Mouse (Mus musculus) heart, postnatal 14 days (tissue): ENCODE results near the gene Rpl22. TPM values are rescaled to one million over a fixed set of nuclear protein-coding genes. Genes with fewer than 3 reads are reported as not detected.

Experiments
- DNase-seq, 2 experiments: peaks; one replicate each; pipeline ENCODE4 v3.0.0; 2021 to 2022
- intact Hi-C: fragments of 180-260 bp; cut with DNase I; formaldehyde crosslinking; loops from one replicate; pipeline ENCODE4 v1.15.1; 2025
- long read RNA-seq, 2 experiments: library from polyadenylated mRNA; stranded (forward); transcript quantifications; one replicate each; pipeline ENCODE4 v2.0.0; 2021
- total RNA-seq, 2 experiments: library from RNA; stranded (reverse); gene quantifications; 2 replicates each; pipeline ENCODE4 v1.2.3; 2021

Gene Rpl22
- total RNA-seq, result 100 to 1,000 TPM; 223 to 252 TPM
- long read RNA-seq, experiment 1, transcript Rpl22-205 (4 exons, 581 nt), result major isoform, 35 of 52 reads
- long read RNA-seq, experiment 1, partial matches to known transcripts, result 5 of 52 reads
- long read RNA-seq, experiment 1, other reads (novel, unspliced or antisense), result 12 of 52 reads
- long read RNA-seq, experiment 2, transcript Rpl22-205 (4 exons, 581 nt), result major isoform, 37 of 50 reads
- long read RNA-seq, experiment 2, partial matches to known transcripts, result 6 of 50 reads
- long read RNA-seq, experiment 2, other reads (novel, unspliced or antisense), result 7 of 50 reads

DNA sequence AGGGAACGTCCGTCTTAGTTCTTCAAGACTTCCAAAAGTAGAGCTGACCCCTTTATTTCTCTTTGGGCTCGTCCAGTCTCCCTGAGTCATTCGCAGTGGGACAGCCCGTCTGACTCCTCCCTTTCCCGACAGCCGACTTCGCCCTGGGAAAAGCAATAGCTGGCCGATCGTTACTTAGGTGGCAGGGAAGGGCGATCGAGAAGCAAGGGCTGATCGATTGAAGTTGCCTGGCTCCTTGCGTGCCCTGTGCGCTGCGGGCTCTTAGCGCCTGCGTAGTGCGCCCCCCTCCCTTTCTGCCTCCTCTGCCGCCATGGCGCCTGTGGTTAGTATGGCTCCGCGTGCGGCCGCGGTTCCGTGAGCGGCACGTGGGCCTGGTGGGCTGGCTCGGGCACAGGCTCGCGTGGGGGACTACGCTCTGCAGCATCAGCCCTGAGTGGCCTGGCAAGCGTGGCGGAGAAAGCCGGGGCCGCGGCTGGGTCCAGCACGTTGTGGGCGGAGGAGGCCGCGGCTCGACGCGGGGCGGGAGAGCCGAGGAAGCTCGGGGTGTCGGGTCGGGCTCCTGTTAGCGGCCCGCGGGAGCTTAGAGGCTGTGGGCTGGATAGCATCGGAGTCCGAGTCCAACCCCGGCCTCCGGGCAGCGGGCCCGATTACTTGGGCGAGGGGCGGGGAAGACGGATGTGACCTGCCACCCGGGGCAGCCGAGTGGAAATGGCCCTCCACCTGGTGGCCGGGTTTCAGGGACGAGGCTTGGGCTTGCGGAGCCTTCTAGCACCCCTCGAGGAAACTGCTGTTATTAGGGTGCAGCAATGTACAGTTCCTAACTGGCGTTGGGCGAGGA is at the start of gene Rpl22:
Gene Rpl22, plus strand, starts transcription at position 169 of the 838 bp plus-strand sequence.
- intact Hi-C loops, result no loop called here

DNA sequence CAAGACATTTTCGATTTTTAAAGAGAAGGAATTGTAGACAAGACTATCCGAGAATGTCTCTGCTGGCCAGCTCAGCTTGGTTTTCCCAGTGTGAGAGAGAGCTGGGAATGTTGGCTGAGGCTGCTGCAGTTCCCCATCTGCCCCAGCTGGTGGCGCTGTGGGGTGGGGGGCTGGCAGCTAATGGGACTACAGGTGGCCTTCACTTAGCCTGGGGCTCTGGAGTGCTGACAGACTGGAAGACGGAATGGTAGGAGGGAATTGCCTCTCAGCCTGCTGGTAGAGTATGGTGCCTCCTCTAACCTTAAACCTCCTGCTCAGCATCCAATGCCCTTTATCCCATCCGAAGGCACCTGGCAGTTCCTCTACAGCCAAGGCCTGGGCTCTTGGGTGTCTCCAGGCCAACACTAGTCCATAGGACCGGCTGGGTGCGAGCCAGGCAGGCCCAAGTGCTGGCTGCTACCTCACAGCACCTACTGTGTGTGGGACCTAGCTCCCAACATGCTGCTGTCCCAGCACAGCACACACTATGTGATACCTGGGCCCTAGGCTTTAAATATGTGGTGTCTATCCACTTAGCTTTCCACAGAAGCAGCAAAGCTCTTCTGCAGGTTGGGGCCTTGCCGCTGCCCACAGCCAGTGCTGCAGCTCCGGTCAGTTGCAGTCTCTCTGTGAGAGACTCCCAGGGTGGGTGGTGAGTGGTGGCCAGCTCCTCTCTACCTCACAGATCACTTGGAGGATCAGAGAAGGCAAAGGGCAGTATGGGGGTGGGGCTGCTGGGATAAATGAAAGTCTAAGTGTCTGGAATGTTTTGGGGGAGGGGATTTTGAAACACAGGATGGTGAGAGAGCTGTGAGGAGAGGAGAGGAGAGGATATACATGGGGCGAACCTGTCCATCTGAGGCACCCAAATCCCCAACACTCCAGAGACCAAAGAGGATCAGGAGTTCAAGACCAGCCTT is 48.9 kb upstream of the Rpl22 start:
- peak in 1 of 2 experiments; percentile 62 for DNase-seq
- intact Hi-C loops, result no loop called here

More for the DNA sequence above, at the start of gene Rpl22:
- DNase-seq, result peak; percentile 90

DNA sequence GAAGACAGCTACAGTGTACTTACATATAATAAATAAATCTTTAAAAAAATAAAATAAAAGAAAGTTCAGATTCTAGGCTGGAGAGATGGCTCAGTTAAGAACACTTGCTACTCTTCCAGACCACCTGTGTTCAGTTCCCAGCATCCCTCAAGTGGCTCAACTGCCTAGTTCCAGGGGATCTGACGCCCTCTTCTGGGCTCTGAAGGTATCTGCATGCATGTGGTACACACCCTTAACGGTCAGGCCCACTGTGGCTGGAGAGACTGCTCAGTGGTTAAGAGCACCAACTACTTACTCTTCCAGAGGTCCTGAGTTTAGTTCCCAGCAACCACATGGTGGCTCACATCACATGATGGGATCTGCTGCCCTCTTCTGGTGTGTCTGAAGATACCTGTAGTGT is 47.6 kb upstream of the Rpl22 start:
- no peak for DNase-seq
- intact Hi-C loops, result no loop called here

DNA sequence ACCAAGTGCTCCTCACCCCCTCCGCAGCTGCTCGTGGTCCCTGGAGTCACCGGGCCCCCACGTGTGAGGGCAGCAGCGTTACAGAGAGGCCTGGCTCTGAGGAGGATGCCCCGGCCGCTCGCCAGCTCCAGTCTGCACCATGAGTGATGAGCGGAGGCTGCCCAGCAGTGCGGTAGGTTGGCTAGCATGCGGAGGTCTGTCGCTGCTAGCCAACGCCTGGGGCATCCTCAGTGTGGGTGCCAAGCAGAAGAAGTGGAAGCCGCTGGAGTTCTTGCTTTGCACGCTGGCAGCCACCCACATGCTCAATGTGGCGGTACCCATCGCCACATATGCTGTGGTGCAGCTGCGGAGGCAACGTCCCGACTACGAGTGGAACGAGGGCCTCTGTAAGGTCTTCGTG is 46.6 kb upstream of the Rpl22 start:
- no peak for DNase-seq
- intact Hi-C loops, result no loop called here

DNA sequence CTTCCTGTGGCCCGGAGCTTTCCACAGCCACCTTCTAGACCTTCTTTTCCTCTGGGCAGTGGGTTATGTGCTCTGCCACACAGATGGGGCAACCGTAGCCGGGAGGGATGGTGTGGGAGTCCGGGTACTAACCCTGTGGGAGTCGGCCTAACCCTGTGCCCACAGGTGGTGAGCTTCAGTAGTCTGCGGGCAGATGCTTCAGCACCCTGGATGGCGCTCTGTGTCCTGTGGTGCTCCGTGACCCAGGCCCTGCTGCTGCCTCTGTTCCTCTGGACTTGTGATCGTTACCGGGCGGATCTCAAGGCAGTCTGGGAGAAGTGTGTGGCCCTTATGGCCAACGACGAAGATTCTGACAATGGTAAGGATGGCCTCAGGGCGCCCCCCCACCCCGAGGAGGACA is 43.9 kb upstream of the Rpl22 start:
- intact Hi-C loops, result loop anchor here (10.0 kb wide), 1 partner anchor 297 kb away; the partner anchor contains the start of gene Thap3
- no peak for DNase-seq

DNA sequence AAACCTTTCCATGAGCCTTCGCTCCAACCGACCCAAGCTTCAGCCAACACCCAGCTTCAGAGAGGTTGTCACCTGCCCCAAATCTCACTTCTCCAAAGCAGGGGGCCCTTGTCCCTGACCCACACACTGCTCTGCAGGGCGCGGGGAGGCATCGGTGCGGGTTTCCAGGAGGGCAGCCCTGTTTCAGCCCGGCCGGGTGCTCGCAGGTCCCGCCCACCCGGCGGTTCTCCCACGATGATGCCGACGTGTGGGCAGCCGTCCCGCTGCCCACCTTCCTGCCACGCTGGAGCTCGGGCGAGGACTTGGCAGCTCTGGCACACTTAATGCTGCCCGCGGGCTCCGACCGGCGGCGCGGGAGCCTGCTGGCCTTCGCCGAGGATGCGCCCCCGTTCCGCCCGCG is 42.8 kb upstream of the Rpl22 start:
- intact Hi-C loops, result loop anchor here (10.0 kb wide), 1 partner anchor 298 kb away; the partner anchor contains the start of gene Thap3
- DNase-seq, result no peak

DNA sequence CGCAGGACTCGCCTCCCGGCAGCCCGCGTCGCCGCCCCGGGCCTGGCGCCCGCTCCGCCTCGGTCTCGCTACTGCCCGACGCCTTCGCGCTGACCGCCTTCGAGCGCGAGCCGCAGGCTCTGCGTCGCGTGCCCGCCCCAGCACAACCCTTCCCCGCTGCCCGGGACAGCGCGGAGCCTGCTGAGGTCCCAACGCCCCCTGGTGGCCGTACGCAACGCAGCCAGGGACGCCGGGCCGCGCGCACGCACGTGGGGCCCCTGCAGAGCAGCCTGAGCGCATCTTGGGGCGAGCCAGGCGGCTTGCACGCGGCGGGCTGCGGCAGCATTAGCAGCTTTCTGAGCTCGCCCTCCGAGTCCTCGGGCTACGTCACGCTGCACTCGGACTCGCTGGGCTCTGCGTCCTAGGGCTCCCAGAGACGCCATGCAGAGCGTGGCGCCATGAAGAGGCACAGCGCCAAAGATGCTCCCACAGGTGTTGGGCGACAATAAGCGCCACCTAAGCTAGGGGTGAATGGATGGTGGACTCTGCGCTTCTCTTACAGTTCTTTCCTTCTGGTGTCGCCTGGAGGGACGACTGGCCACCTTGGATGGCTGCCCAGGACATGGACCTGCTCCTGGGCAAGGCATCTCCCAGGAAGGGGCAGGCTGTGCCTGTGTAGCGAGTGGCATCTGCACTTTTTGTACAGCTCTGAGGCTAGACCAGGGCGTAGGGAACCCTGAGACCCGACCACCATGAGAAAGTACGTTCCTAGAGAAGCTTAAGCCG is 42.2 kb upstream of the Rpl22 start:
- peak; percentile 89 to 92 for DNase-seq
- intact Hi-C loops, result loop anchor here (10.0 kb wide), 1 partner anchor 299 kb away; the partner anchor contains the start of gene Thap3

DNA sequence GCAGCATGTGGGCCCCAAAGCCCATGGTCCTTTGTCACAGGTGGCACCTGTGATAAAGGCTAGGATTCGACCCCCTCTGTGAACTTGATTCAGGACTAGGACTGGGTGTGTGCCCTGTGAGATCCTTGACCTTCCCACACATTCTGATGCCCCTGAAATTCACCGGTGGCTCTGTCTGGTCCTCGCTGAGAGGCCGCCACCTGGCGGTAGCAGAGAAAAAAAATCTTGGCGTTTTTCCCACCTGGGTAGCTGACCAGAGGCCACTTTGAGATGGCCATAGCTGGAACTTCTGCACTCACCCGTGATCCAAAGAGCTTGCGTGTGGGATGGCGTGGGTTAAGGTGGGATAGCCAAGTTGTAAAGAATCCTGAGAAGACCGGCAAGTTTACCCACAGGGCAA is 40.0 kb upstream of the Rpl22 start:
- intact Hi-C loops, result loop anchor here (1.0 to 10.0 kb wide), 3 partner anchors 71 to 301 kb away; partner anchors contain the start of gene Thap3
- DNase-seq, result peak; percentile 73 to 78

DNA sequence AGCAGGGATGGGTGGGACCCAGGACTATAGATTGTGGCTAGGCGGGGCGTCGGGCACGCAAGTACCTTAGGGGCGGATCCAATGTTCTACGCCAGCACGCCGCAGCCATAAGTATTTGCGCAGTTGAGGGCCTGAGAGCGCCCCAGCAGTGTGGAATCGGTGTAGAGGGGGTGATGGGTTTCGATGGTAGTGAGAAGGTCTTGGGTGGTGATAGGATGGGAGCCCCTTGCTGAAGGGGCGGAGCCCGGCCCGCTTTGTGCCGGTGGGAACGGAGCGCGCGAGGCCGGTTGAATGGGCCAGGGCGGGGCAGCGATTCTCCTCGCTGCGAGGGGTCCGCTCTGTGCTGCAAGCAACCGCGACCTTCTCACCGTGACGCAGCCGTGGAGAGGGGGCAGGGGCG is 39.4 kb upstream of the Rpl22 start:
- DNase-seq, result no peak
- intact Hi-C loops, result loop anchor here (10.0 kb wide), 1 partner anchor 301 kb away; the partner anchor contains the start of gene Thap3

DNA sequence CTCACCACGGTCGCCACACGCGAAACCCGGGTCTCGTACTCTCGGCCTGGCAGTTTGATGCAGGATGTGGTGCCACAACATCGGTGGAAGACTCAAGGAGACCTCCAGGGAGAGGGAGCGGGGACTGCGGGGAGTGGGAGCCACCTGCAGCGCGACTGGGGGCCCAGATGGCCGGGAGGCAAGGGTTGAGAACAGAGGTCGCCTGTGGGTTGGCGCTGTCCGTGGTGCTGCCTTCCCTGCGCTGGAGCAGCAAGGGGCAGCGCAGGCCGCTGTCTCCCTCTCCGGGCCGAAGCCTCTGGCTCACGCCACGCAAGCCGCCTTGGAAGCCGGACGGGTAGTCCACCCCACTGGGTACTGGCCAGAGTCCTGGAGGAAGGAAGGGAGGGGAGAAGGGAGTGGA is 38.7 kb upstream of the Rpl22 start:
- intact Hi-C loops, result loop anchor here (10.0 kb wide), 1 partner anchor 302 kb away; the partner anchor contains the start of gene Thap3
- peak; percentile 84 to 88 for DNase-seq

DNA sequence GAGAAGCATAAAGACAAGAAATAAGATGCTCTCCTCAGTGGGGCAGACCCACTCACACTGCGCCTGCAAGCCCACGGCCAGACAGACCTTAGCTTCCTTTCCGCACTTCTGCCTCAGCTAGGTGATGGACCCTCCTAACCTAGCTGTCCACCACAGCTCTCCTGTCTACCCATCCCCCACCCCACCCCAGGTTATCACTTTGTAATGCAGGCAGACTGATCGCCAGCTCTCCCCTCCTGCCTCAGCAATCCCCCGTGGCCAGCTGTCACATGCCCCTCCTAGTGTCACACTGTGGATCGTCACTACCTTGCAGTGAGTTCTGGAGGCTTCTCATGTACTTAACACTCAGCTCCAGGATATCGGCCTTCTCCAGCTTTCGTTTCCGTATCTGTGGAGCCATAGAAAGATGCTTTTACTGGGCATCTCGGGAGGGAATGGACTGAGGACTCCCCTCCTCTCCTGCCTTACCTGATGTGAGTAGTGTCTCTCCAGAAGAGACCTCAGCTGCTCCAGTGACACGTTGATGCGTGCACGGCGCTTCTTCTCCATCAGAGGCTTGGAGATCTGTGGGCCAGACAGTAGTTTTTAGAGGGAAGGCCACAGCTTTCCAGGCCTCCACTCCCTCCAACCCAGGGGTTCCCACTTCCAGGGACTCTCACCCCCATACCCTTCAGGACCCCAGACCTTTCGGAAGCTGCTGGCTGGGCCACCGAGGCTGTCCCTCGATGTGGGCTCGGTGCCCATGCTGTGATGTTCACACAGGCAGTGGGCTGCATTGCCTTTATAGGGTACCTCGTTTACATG is 38.0 kb upstream of the Rpl22 start:
- DNase-seq, result no peak
- intact Hi-C loops, result loop anchor here (10.0 kb wide), 1 partner anchor 303 kb away; the partner anchor contains the start of gene Thap3

DNA sequence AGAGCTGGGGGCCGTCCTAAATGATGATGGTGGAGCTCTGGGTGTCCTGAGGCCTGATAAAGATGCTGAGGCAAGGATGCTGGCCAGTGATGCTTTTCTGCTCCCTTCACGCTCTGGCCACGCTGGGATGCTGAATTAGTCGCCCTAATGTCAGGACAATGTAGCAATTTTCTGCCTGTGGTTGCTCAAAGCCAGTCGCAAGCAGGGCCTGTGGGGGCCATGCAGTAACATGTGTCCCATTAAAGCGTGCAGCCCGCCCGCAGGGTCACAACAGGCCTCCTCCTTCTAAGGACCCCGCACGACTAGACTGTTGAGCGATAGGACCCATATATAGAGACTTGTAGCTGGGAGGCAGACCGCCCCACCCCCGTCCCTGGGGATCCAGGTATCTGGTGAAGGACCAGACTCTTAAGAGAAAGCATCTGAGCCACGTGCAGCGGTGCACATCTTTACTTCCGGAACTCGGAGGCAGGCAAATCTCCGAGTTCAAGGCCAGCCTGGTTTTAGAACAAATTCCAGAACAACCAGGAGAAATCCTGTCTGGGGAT is 37.1 kb upstream of the Rpl22 start:
- intact Hi-C loops, result loop anchor here (10.0 kb wide), 1 partner anchor 304 kb away; the partner anchor contains the start of gene Thap3
- DNase-seq, result no peak

DNA sequence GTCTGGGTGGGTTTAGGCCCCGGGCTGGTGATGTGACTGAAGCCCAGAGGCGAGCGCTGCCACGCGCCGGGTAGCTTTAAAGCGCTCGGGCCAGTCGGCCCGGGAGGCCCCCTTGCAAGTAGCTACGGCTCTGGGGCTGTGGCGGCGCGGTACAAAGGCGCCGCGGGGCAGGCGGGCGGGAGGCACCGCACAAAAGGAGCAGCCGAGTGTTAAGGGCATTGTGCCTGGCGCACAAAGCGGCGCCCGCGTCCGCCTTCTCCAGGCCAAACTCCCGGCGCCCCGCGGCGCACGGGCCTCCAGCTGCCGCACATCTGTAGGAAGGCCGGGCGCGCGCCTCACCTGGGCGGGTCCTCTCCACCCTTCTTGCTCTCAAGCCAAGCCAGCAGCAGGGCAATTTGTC is 35.2 kb upstream of the Rpl22 start:
- intact Hi-C loops, result no loop called here
- DNase-seq, result no peak

DNA sequence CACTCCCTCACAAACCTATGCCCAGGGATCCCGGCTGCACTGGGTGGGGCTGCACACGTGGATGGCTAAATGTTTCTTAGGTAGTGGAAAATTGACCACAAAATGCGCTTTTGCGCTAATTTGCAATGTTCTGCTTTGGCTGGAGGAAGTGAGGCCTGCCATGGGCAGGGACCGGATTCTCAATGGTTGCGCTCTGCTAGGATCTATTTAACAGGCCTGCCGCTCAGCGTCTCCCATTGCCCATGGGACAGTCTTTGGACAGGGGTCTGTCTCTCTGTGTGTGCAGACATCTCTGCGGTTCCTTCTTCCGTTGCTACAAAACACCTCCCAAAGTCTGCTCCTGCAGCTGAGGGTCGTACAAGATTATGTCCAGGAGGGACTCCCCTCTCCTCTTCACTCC is 34.6 kb upstream of the Rpl22 start:
- no peak for DNase-seq

DNA sequence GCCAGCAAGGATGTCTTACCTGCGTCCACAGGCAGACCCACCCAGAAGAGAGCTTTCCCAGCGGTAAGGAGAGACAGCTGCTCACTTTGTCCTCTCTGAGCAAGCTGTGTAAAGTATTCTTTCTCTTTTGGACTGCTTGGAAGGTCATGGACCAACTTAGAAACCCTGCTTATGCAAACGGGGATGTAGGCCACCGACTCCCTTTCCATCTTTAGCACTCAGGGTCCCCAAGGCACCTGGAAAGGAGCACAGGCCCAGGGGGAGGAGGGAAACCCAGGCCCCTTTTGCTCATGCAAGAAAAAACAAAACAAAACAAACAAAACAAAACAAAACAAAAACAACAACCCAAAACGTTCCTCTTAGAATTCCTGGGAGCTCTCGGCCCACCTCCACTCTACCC is 34.0 kb upstream of the Rpl22 start, which contains the start of gene Hes3:
Gene Hes3, minus strand, starts transcription at position 101 of the 400 bp plus-strand sequence.
- intact Hi-C loops, result no loop called here
- DNase-seq, result no peak

More for the DNA sequence above, 34.6 kb upstream of the Rpl22 start:
- intact Hi-C loops, result no loop called here

DNA sequence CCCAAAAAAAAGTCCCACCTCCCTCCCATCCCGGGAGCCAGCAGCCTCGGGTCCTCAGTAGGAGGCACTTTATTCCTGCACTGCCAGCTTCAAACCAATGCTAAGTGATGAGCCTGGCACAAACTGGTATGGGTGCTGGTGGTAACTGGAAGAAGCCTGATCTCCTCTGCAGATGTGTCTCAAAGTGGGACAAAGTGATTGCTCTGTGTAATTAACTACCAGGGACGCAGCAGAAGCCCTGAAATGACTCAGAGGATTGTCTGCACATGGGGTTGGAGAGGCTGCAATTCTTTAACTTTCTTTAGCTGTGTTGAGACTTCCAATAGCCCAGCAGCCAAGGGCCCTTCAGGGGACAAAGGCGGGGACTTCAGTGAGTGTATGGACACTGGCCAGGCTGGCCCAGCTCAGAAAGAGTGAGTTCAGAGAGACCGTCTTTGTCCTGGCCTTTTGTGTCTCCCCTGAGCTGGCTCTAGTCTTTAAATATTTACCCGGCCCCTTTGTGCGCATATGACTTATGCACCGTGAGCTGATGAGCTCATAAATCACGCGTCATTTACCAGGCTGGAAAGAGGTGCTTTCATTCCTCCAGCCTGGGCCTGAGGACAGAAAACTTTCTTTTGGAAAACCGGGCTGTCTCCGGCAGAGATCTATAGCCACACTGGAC is 33.3 kb upstream of the Rpl22 start:
- no peak for DNase-seq
- intact Hi-C loops, result no loop called here

DNA sequence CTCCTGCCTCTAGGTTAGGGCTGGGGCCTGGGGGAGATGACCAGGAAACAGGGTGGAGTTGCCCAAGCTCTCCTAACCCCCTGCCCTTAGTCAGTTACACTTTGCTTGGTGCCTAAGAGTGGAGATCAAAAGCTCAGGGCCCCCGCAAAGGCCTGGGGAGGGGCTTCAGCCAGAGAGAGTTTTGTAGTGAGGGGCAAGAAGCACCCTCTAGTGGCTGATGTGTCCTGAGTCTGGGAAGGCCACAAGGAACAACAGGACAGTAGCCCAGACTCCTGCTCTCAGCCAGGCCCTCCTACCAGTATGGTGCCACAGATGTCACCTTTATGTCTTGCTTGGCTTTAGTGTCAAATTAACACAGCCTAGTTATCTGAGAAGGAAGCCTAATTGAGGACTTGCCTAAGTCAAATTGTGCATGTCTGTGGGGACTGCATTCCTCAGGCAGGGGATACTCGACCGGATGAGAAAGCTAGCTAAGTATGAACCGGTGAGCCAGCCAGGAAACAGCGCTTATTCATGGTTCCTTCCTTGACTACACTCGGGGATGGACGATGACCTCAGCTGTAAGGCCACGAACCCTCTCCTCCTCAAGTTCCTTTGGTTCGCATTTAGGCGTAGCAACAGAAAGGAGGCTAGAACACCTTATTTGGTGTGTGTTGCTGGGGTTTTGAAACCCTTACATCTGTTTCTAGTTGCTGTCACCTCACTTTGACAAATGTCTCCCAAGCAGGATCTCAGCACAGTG is 31.2 kb upstream of the Rpl22 start:
- DNase-seq, result no peak
- intact Hi-C loops, result no loop called here
